Mouse (Mus musculus) small intestine, adult 2 months (tissue): ENCODE measurements around the gene Gm38431. TPM values are rescaled to one million over a fixed set of nuclear protein-coding genes. Genes with fewer than 3 reads are reported as not detected.

Experiments used
- H3K27ac ChIP-seq: fragments of 200-500 bp; 2 replicates; pipeline ENCODE4 v1.5.1; 2012; ENCODE audit warnings: low read depth, low read length, control low read depth, inconsistent platforms; ENCODE audit not compliant: insufficient read depth
- H3K27me3 ChIP-seq: fragments of 200-500 bp; 2 replicates; pipeline ENCODE4 v1.6.1; 2012; ENCODE audit warnings: mild to moderate bottlenecking, moderate library complexity, low read length, inconsistent platforms; ENCODE audit not compliant: control insufficient read depth, insufficient read depth
- H3K36me3 ChIP-seq: fragments of 200-500 bp; 2 replicates; pipeline ENCODE4 v1.6.1; 2012; ENCODE audit warnings: mild to moderate bottlenecking, low read length, control low read depth, inconsistent platforms; ENCODE audit not compliant: control insufficient read depth, insufficient read depth
- H3K4me1 ChIP-seq: fragments of 200-500 bp; 2 replicates; pipeline ENCODE4 v1.6.1; 2012; ENCODE audit warnings: low read length, inconsistent platforms, mixed read lengths; ENCODE audit not compliant: control insufficient read depth, insufficient read depth, insufficient read length
- H3K4me3 ChIP-seq: fragments of 200-500 bp; 2 replicates; pipeline ENCODE4 v1.5.1; 2012; ENCODE audit warnings: low read depth, mild to moderate bottlenecking, control low read depth, inconsistent platforms, low read length, moderate library complexity
- CTCF ChIP-seq: fragments of 200-500 bp; IDR thresholded peaks from 2 replicates; pipeline ENCODE4 v1.5.1; 2012; ENCODE audit warnings: low read depth, mild to moderate bottlenecking, control low read depth, inconsistent platforms, low read length, moderate library complexity, mixed read lengths; ENCODE audit not compliant: insufficient replicate concordance, insufficient read length; ENCODE audit errors: extremely low read depth
- POLR2A ChIP-seq: fragments of 200-500 bp; IDR thresholded peaks from 2 replicates; pipeline ENCODE4 v1.6.1; 2012; ENCODE audit warnings: low read depth, mild to moderate bottlenecking, control low read depth, inconsistent platforms, low read length, moderate library complexity
- WGBS: fragments of 180-500 bp; shearing (Covaris S2); methylation state at CpG from one replicate; pipeline ENCODE4 v1.1.7; 2018; 5-methylcytosine and 5-hydroxymethylcytosine counted together
- polyA plus RNA-seq: library from polyadenylated mRNA; depleted of rRNA; stranded (reverse); fragments of >200 nt; gene quantifications from 2 replicates; pipeline ENCODE4 v1.2.3, GENCODE M21; 2012

The Gm38431 gene
- polyA plus RNA-seq, 1 experiment: 6.2 TPM

DNA sequence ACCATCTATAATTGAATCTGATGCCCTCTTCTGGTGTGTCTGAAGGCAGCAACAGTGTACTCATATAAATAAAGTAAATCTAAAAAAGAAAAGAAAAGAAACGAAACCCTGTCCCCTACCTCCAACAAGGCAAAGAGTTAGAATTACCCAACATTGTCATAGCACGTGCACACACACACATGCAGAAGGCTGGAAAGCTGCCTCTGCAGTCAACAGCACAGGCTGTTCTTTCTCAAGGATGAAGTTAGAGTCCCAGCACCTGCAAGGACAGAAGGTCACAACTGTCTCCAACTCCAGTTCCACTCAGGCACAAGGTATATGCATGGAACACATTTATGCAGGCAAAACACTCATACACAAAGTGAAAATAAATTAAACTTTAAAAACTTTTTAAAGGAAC is 10.3 kb upstream of the Gm38431 start:
- no peaks in the 10 kb centered on the region for H3K27me3 ChIP-seq
- no peaks in the 10 kb centered on the region for H3K4me1 ChIP-seq
- no peak for TF ChIP-seq POLR2A
- no peak for TF ChIP-seq CTCF
- no peak overlapping the region for H3K4me3 ChIP-seq
- no peak overlapping the region for H3K27ac ChIP-seq
- 90% methylated on average over 2 of the region's 2 CpGs for WGBS
- peaks cover 8% of the 10 kb centered on the region for H3K36me3 ChIP-seq

DNA sequence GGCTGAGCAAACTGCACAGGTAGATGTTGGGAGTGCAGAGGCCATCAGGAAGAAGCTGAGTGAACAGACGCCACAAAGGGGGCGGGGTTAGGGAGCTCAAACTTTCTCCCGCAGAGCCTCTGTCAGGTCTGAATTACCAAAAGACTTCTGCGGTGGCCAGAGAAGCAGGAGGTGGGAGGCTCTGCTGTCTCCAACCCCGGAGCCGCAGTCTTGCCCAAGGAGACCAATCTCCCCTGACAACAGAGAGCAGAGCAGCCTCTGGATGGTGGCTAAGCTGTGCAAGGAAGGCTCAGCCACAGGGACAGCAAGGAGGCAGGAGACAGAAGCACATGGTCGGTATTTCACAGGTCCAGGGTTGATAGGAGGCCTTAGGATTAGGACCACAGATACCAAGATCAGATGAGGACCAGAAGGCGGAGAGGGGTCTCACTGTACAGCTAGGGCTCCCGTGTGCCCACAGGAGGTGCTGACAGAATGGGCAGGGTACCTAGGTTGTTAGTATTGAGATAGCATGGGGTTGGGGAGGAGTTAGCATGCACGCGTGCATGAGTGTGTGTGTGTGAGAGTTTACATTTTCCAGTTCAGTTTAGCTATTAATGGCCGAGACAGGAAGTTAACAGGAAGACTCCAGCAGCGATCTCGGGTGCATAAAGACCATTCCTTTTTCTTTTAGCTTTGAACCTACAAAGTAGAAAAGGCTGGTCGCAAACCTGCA is 8.8 kb upstream of the Gm38431 start:
- 56% methylated on average over 15 of the region's 15 CpGs for WGBS
- Histone ChIP-seq H3K4me1 (no peaks in the 10 kb centered on the region), H3K36me3 (peaks cover 6% of the 10 kb centered on the region), H3K27me3 (no peaks in the 10 kb centered on the region), H3K27ac (no peak overlapping the region), H3K4me3 (peak overlapping the region; percentile 0; the same call in 1 of the 2 replicates)
- TF ChIP-seq CTCF (no peak), POLR2A (no peak)

DNA sequence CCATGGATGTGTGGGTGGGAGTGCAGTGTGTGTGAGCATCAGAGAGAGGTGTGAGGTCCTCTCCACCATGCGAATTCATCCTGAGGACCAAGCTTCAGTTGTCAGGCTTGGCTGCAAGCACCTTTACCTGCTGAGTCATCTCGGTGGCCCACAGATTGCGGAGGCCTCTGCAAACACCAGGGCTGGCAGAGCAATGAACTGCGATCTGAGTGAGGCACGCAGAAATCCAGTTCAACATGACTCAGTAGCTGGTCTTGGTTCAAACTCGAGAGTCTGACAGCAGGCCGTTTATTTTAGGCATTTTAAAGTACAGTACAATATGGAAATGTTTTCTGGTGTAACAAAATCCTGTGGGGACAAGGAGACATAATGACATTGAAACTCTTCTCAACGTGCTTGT is 6.0 kb upstream of the Gm38431 start:
- WGBS: 53% methylated on average over 8 of the region's 8 CpGs
- Histone ChIP-seq H3K4me1 (no peaks in the 10 kb centered on the region), H3K27ac (no peak overlapping the region), H3K27me3 (no peaks in the 10 kb centered on the region), H3K4me3 (no peak overlapping the region), H3K36me3 (no peaks in the 10 kb centered on the region)
- no peak for TF ChIP-seq POLR2A
- no peak for TF ChIP-seq CTCF

DNA sequence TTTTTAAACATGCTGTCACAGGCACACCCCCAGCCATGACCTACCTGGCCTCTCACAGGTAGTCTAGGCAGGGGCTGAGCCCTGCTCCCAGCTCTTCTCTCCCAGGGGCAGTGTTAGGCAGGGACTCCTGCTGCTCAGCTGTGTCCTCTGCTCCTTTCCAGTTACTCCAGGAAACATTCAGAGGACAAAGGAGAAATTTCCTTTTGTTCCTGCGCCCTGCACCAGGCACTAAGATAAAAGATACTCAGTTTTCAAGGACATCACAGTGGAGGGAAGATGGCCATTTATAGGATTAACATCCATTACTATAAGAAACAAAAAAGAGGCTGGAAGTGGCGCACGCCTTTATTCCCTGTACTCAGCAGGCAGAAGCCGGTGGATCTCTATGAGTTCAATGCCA is 4.2 kb upstream of the Gm38431 start:
- H3K27me3 ChIP-seq: no peaks in the 10 kb centered on the region
- TF ChIP-seq POLR2A: no peak
- TF ChIP-seq CTCF: no peak
- no peak overlapping the region for H3K4me3 ChIP-seq
- 95% methylated on average over 4 of the region's 4 CpGs for WGBS
- H3K4me1 ChIP-seq: no peaks in the 10 kb centered on the region
- H3K36me3 ChIP-seq: no peaks in the 10 kb centered on the region
- H3K27ac ChIP-seq: no peak overlapping the region

DNA sequence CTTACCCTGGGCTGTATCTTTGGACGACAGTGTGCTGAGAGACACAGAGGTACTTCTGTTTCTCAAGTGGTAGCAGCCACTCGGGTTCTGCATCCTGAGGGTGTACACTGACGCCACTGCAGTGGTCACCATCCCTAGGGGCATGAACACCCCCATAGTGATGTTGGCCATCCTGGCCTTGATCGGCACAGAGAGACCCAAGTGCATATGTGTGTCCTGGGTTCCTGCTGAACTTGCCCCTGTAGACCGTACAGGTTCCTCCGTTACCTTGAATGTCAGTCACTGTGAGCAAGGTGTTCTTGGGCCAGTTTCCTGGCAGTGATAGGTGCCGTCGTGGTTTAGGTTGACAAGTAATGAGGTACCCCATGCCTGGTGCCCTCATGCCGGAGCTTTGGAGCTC is 1.6 kb upstream of the Gm38431 start:
- TF ChIP-seq CTCF (no peak), POLR2A (no peak)
- 96% methylated on average over 9 of the region's 9 CpGs for WGBS
- H3K27ac ChIP-seq: no peak overlapping the region
- H3K36me3 ChIP-seq: peaks cover 15% of the 10 kb centered on the region
- H3K4me3 ChIP-seq: no peak overlapping the region
- peaks cover 13% of the 10 kb centered on the region; the same call in 1 of the 2 replicates for H3K4me1 ChIP-seq
- no peaks in the 10 kb centered on the region for H3K27me3 ChIP-seq

DNA sequence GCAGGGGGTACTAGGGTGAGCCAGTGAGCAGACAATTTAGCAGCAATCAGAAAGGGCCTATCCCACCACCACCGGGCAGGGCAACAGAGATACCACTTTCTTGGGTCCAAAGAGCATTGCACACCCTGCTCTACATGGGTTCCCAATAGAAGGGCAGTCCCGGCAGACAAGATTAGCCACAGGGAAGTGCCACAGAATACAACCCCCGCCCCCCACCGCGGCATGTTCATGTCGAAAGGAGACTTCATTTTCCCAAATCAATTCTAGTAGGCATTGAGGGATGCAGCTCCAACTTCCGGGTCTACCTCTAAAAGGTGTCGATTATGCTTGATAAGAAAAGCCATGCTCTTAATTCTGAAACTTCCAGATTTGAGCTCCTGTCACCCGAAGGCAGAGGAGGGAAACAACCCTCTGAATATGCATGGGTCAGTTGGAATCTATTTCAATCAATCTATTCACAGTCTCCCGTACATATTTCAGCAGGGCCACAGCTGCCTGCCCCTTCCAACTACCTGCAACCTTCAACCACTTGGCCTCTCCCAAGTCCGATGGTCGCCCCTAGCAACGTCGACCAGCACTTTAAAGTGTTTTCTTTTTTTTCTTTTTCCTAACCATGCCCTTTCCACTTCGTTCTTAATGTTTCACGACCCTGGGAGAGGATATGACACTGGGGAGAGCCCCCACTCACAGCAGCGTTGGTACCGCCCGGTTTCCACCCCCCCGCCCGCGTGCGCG is 658 bp downstream of the Gm38431 start:
- 1% methylated on average over 24 of the region's 24 CpGs for WGBS
- peaks cover 20% of the 10 kb centered on the region for H3K4me1 ChIP-seq
- peaks cover 34% of the 10 kb centered on the region for H3K36me3 ChIP-seq
- H3K27ac ChIP-seq: peak overlapping the region; percentile 87
- H3K27me3 ChIP-seq: no peaks in the 10 kb centered on the region
- TF ChIP-seq POLR2A: no peak
- no peak for TF ChIP-seq CTCF
- H3K4me3 ChIP-seq: peak overlapping the region; percentile 88

DNA sequence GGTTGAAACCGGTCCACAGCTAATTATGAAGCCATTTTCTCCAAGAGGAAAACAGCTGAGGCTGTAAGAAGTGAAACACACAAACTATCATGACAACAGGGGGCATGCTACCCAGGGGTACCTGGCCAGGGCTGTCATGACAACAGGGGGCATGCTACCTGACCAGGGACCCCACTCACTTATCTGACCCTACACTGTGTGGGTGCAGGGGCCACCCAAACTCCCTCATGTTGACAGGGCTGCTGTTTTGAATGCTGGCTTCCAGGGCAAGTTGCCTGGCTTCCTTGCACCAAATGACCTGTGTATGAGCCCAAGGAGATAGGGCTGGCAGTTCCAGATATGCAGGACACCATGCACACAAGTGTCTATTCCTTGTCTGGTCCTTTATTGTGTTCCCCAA is 1.3 kb downstream of the Gm38431 start:
- Histone ChIP-seq H3K4me1 (peaks cover 22% of the 10 kb centered on the region), H3K27me3 (no peaks in the 10 kb centered on the region), H3K36me3 (peaks cover 39% of the 10 kb centered on the region), H3K4me3 (peak overlapping the region; percentile 88), H3K27ac (peak overlapping the region; percentile 87)
- TF ChIP-seq CTCF: no peak
- TF ChIP-seq POLR2A: no peak
- WGBS: 57% methylated on average over 1 of the region's 1 CpGs
